Mouse (Mus musculus) CD4-positive, CD25-positive, alpha-beta regulatory T cell (primary cell): ENCODE results near the gene Hist1h2ae. TPM values are rescaled to one million over a fixed set of nuclear protein-coding genes. Genes with fewer than 3 reads are reported as not detected.

ENCODE experiments used
- polyA plus RNA-seq: library from polyadenylated mRNA; unstranded; fragments of 100-300 nt; shearing (Covaris generic); gene quantifications from one replicate; pipeline ENCODE4 v1.2.1, GENCODE M21; 2017

Hist1h2ae gene
- polyA plus RNA-seq, result 4.5 TPM

GRCm38 (mm10) chr13:23571022-23571503, at the start of gene Hist1h2ae, which contains the start of gene Hist1h2bg:
Gene Hist1h2ae (minus strand): TSS chr13:23571220.
Gene Hist1h2bg (plus strand): TSS chr13:23571396.

GRCm38 (mm10) chr13:23581408-23582218, 10.6 kb upstream of the Hist1h2ae start, which contains the start of gene Hist1h4d:
Gene Hist1h4d (plus strand): TSS chr13:23581598.

GRCm38 (mm10) chr13:23575271-23575851, 4.3 kb upstream of the Hist1h2ae start, which contains the start of gene Hist1h3d:
Gene Hist1h3d (plus strand): TSS chr13:23575763.

GRCm38 (mm10) chr13:23573898-23574524, 3.0 kb upstream of the Hist1h2ae start, which contains the start of the genes Hist1h2bf and Hist1h2ad:
Gene Hist1h2bf (minus strand): TSS chr13:23574196.
Gene Hist1h2ad (plus strand): TSS chr13:23574381.

GRCm38 (mm10) chr13:23561883-23562659, 8.9 kb downstream of the Hist1h2ae start, which contains the start of gene Hist1h3e:
Gene Hist1h3e (minus strand): TSS chr13:23562369.

GRCm38 (mm10) chr13:23552962-23553361, 18.1 kb downstream of the Hist1h2ae start, which contains the start of gene Hist1h1d:
Gene Hist1h1d (plus strand): TSS chr13:23553262.

GRCm38 (mm10) chr13:23551146-23551834, 19.7 kb downstream of the Hist1h2ae start, which contains the start of gene Hist1h4f:
Gene Hist1h4f (minus strand): TSS chr13:23551648.

GRCm38 (mm10) chr13:23543965-23544786, 26.8 kb downstream of the Hist1h2ae start, which contains the start of gene Hist1h3f:
Gene Hist1h3f (plus strand): TSS chr13:23544052.

GRCm38 (mm10) chr13:23542999-23543607, 27.9 kb downstream of the Hist1h2ae start, which contains the start of gene Hist1h2bh:
Gene Hist1h2bh (minus strand): TSS chr13:23543392.

GRCm38 (mm10) chr13:23535137-23536075, 35.6 kb downstream of the Hist1h2ae start, which contains the start of gene Hist1h3g:
Gene Hist1h3g (plus strand): TSS chr13:23535422.

GRCm38 (mm10) chr13:23533560-23534367, 37.3 kb downstream of the Hist1h2ae start, which contains the start of gene Hist1h2af:
Gene Hist1h2af (plus strand): TSS chr13:23533906.

GRCm38 (mm10) chr13:23530901-23531875, 39.8 kb downstream of the Hist1h2ae start, which contains the start of gene Hist1h4h:
Gene Hist1h4h (plus strand): TSS chr13:23531050.

